Comparison of ENCODE assay signal across 24 mouse cellular contexts in the genomic region with DNA sequence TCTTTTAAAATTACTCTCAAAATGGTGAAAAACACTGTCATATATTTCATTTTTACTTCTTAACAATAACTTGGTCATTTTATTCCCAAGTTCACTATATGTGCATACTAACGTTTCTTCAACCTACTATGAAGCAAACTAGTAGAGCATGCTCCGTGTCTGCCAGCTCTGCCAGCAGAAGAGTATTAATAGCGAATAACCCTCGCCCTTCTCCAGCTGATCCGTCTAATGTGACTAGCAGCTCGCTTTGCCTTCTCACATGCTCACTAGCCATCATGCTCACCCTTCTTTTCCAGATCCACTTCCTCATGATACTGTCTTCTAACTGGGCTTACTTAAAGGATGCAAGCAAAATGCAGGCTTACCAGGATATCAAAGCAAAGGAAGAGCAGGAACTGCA. TPM values are rescaled to one million over a fixed set of nuclear protein-coding genes. Genes with fewer than 3 reads are reported as not detected.
DNase-seq lines count a peak whose midpoint lies in the region; TF ChIP-seq lines count a peak whose summit lies in the region.
"Had no signal": no experiment of that assay in that cellular context is flagged by ENCODE, and none has a peak within 500 bp of the region (broad histone marks: within the 10 kb centered on the region; RNA-seq: fewer than 3 reads in every experiment).

No protein-coding gene starts in this region.

- no peak for TF ChIP-seq CTCF in MEL (IDR thresholded peaks at IDR 0.05 in 2 of 3, conservative IDR thresholded peaks at IDR 0.05 in 1 of 3; ENCODE audit: control insufficient read depth in 1 of 3, insufficient read depth in 1 of 3, low read depth in 2 of 3, low read length in 3 of 3, poor library complexity in 1 of 3, severe bottlenecking in 1 of 3)

- no peak for TF ChIP-seq RAD21 in MEL (IDR thresholded peaks at IDR 0.05; ENCODE audit: low read depth, low read length)

- peak; percentile 18 for DNase-seq in gastrocnemius, adult 18-20 months (ENCODE audit: low spot score)
- DNase-seq in gastrocnemius, postnatal 10 days, result no peak
- peak; percentile 2 to 19 for DNase-seq in gastrocnemius, adult 8-10 months (ENCODE audit: low spot score in 2 of 2)
- no peak for DNase-seq in gastrocnemius, postnatal 36 days
- DNase-seq in MEL (ENCODE audit: low read depth, low spot score), result peak; percentile 43
- DNase-seq in heart, adult 18-20 months, result no peak
- DNase-seq: adrenal gland, adult 2 months; adrenal gland, postnatal 10 days; adrenal gland, postnatal 25 days; B cell, adult 2 months; cerebellum, adult 11 months; cerebellum, adult 18-20 months; cerebellum, adult 8-10 months; cerebellum, adult 9-11 months; cerebellum, postnatal 14 days; cerebellum, postnatal 36 days; embryo, embryonic 11 days had no signal

- H3K79me2 ChIP-seq in MEL (ENCODE audit: control insufficient read depth, insufficient read depth, low read length, poor library complexity), result no peaks in the 10 kb centered on the region; the same call in 1 of the 2 replicates

- TF ChIP-seq EP300 in MEL (IDR thresholded peaks at IDR 0.05; ENCODE audit: low read depth in 1 of 2, low read length in 2 of 2), result no peak

- no peak overlapping the region for H3K9ac ChIP-seq in MEL (ENCODE audit: control insufficient read depth, low read depth, low read length, poor library complexity, severe bottlenecking)
- H3K9ac ChIP-seq: embryonic facial prominence, embryonic 13.5 days; embryonic facial prominence, embryonic 15.5 days; forebrain, embryonic 12.5 days had no signal

- peaks cover 10 to 23% of the 10 kb centered on the region in 2 experiments for H3K36me3 ChIP-seq in MEL (ENCODE audit: control insufficient read depth in 1 of 2, insufficient read depth in 2 of 2, low read length in 2 of 2)
- H3K36me3 ChIP-seq: embryonic facial prominence, embryonic 15.5 days had no signal

- intact Hi-C loops in gastrocnemius, postnatal 36 days (cut with DNase I), result loop anchor here (10.0 kb wide), 1 partner anchor 628 kb away; no protein-coding TSS in a partner anchor

- no peaks in the 10 kb centered on the region for H3K9me3 ChIP-seq in MEL (replicated peaks; ENCODE audit: insufficient read depth, low read length)
- H3K9me3 ChIP-seq: embryonic facial prominence, embryonic 13.5 days; embryonic facial prominence, embryonic 15.5 days; forebrain, embryonic 10.5 days; forebrain, embryonic 12.5 days; G1E had no signal

- H3K27ac ChIP-seq in MEL (ENCODE audit: control insufficient read depth, low read depth, low read length), result no peak overlapping the region
- H3K27ac ChIP-seq: embryonic facial prominence, embryonic 13.5 days; embryonic facial prominence, embryonic 15.5 days; forebrain, embryonic 10.5 days; forebrain, embryonic 12.5 days had no signal

- no peak overlapping the region for H3K4me3 ChIP-seq in MEL (ENCODE audit: control insufficient read depth in 1 of 2, insufficient read depth in 1 of 2, low read depth in 2 of 2, low read length in 2 of 2)
- H3K4me3 ChIP-seq: embryonic facial prominence, embryonic 13.5 days; embryonic facial prominence, embryonic 15.5 days; erythroblast, embryonic 14.5 days; forebrain, embryonic 10.5 days; forebrain, embryonic 12.5 days had no signal

- no peaks in the 10 kb centered on the region for H3K27me3 ChIP-seq in MEL (ENCODE audit: control insufficient read depth in 1 of 2, insufficient read depth in 2 of 2, low read length in 2 of 2)
- H3K27me3 ChIP-seq: CH12.LX had no signal

- TF ChIP-seq POLR2A in MEL (IDR thresholded peaks at IDR 0.05; ENCODE audit: control insufficient read depth in 1 of 2, insufficient read depth in 1 of 2, low read depth in 1 of 2, low read length in 2 of 2, poor library complexity in 1 of 2), result no peak

- no peaks in the 10 kb centered on the region; a peak in 1 of 4 replicates for H3K4me1 ChIP-seq in MEL (ENCODE audit: control insufficient read depth in 1 of 2, insufficient read depth in 2 of 2, low read length in 2 of 2)
- H3K4me1 ChIP-seq: embryonic facial prominence, embryonic 13.5 days; embryonic facial prominence, embryonic 15.5 days; forebrain, embryonic 10.5 days; forebrain, embryonic 12.5 days had no signal

TF ChIP-seq in MEL, 35 proteins besides CTCF, POLR2A, EP300 and RAD21:
- TF ChIP-seq NRF1 (IDR thresholded peaks at IDR 0.05; ENCODE audit: insufficient read depth, low read depth, low read length, poor library complexity, severe bottlenecking) (no peak), ZMIZ1 (IDR thresholded peaks at IDR 0.05; ENCODE audit: low read depth, low read length) (no peak), ELF1 (IDR thresholded peaks at IDR 0.05; ENCODE audit: low read depth, low read length) (no peak), JUND (IDR thresholded peaks at IDR 0.05; ENCODE audit: low read depth, low read length) (no peak), GABPA (IDR thresholded peaks at IDR 0.05; ENCODE audit: low read depth, low read length) (no peak), E2F4 (IDR thresholded peaks at IDR 0.05; ENCODE audit: borderline replicate concordance, low read depth, low read length) (no peak), USF2 (IDR thresholded peaks at IDR 0.05; ENCODE audit: borderline replicate concordance in 1 of 2, insufficient read depth in 1 of 2, low read depth in 1 of 2, low read length in 2 of 2) (no peak), ZNF384 (IDR thresholded peaks at IDR 0.05; ENCODE audit: low read depth, low read length) (no peak), ETS1 (IDR thresholded peaks at IDR 0.05; ENCODE audit: low read depth, low read length) (no peak), HCFC1 (IDR thresholded peaks at IDR 0.05; ENCODE audit: low read depth, low read length) (no peak), KAT2A (conservative IDR thresholded peaks at IDR 0.05; ENCODE audit: low read depth, low read length) (no peak), POLR2AphosphoS2 (IDR thresholded peaks at IDR 0.05; ENCODE audit: low read length) (no peak), NELFE (IDR thresholded peaks at IDR 0.05; ENCODE audit: low read depth, low read length) (no peak), UBTF (IDR thresholded peaks at IDR 0.05; ENCODE audit: borderline replicate concordance, insufficient read depth, low read depth, low read length) (no peak)
TF ChIP-seq in MEL: peak in this region for 0.

RNA-seq across cellular contexts. Expression of gene Trappc2, which starts 53.7 kb away (rescaled TPM):
- 10 to 100 TPM; 16.5 to 19.3 TPM for total RNA-seq in gastrocnemius, adult 18-20 months (2021)
- total RNA-seq in gastrocnemius, postnatal 10 days (2021), result 10 to 100 TPM; 19.3 to 20.6 TPM
- total RNA-seq in gastrocnemius, adult 8-10 months (2022), result 10 to 100 TPM; 16.4 to 21.3 (median 19.1) TPM
- total RNA-seq in gastrocnemius, postnatal 36 days (2021), result 10 to 100 TPM; 17.1 to 17.2 TPM
- total RNA-seq in MEL (2012; rRNA removed), result 15.6 and 17.8 TPM in 2 replicates
- polyA plus RNA-seq in MEL (2012; ENCODE audit: insufficient read depth in 1 of 2, insufficient read length in 2 of 2, low read depth in 1 of 2, low replicate concordance in 2 of 2, missing spikeins in 1 of 2), result 10 to 100 TPM in 1 of 2 experiments, not detected in 1; 12.5 TPM
- 10 to 100 TPM; 14.4 to 15.6 TPM for total RNA-seq in heart, adult 18-20 months (2021)

RNA-seq across cellular contexts. Expression of gene Ofd1, which starts 53.8 kb away (rescaled TPM):
- 1 to 10 TPM; 4.5 to 6.1 TPM for total RNA-seq in gastrocnemius, adult 18-20 months (2021)
- total RNA-seq in gastrocnemius, postnatal 10 days (2021), result 1 to 10 TPM; 6.0 to 7.9 TPM
- 1 to 10 TPM; 4.3 to 6.5 (median 5.3) TPM for total RNA-seq in gastrocnemius, adult 8-10 months (2022)
- total RNA-seq in gastrocnemius, postnatal 36 days (2021), result 1 to 10 TPM; 3.9 to 6.1 TPM
- 43.8 and 44.4 TPM in 2 replicates for total RNA-seq in MEL (2012; rRNA removed)
- 10 to 100 TPM; 39.1 to 65.0 TPM for polyA plus RNA-seq in MEL (2012; ENCODE audit: insufficient read depth in 1 of 2, insufficient read length in 2 of 2, low read depth in 1 of 2, low replicate concordance in 2 of 2, missing spikeins in 1 of 2)
- total RNA-seq in heart, adult 18-20 months (2021), result 1 to 10 TPM; 3.9 to 5.5 TPM

Comparison
In these comparisons a context has a peak if more than half of its experiments do, and no peak if none do; other contexts are left out.
1. DNase-seq: peak in gastrocnemius, adult 18-20 months (single experiment), gastrocnemius, adult 8-10 months (2 of 2) and MEL (single experiment); none in gastrocnemius, postnatal 10 days (single experiment), gastrocnemius, postnatal 36 days (0 of 2) and heart, adult 18-20 months (0 of 2).